Mouse (Mus musculus): ENCODE measurements at regions not wholly inside any gene's neighbourhood (a gene's known extent, or its start where the extent isn't known, plus 50 kb on each side); places are given as distances from the start of the nearest gene placed in this dataset.

DNA sequence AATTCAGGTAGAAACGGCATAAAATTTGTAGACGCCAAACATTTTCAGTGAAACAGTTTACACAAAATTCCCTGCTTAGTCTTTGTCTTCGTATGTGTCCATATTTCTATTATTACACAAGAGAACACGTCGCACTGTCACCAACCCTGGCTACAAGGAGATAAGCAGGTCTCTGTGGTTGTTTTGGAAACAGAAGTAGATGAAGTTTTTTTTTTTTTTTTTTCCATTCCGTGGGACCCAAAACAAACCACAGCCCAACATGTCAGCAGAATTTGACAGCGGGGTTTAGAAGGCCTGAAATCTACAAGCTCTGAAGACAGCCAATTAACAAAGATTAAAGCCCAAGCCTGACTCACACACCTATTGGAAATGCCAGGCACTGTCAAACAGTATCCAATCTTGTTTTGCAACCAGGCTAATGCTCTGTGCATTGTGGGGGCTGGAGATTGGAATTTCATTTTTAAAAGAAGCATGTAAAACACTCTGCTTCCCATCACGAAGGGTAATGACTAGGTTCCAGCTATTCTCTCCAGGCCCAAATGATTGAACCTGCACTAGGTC lies 428.5 kb upstream of the Btbd3 start:
- no peak for DNase-seq (ENCODE audit: low spot score in 2 of 2)

DNA sequence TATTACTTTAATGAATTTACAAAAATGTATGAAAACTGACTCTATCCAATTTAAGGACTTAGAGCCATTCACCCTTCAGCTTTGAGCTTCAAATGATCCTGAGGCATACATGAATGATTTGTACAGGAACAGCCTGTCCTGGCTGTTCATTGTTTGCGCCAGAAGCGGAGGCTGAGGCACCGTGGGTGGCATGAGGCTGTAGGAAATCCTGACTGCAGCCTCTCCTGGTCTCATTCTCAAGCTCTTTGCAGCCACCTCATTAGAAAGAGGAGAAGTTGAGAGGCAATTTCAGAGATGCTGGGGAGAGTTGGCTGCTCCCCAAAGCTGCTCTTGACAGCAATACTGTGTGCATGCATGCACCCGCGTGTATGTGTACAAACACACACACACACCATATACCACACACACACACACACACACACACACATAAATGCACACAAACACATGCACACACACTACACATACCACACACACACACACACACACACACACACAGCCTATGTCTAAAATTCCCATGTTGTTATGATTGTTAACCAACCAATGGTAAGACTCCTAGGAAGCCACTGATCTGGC lies 434.9 kb upstream of the Btbd3 start:
- DNase-seq (ENCODE audit: low spot score in 2 of 2), result peak; percentile 32 to 55

DNA sequence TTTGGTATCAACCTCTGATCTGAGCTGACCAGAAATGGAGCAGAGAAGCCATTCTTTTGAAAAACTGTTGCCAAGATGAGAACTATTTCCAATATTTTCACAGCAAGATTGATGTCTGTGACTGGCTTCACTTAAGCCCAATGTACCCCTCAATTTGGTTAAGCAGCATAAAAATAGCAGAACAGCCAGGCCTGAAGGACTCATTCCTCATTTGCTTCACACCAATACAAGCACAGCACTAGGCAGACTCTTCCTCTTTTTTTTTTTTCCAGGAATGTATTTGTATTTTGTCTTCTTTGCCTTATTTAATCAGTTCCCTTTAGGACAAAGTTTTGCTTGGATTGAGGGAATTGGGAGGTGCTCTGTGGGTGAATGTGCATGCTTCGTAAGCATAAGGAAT lies 441.4 kb upstream of the Btbd3 start:
- no peak for DNase-seq (ENCODE audit: low spot score in 2 of 2)

DNA sequence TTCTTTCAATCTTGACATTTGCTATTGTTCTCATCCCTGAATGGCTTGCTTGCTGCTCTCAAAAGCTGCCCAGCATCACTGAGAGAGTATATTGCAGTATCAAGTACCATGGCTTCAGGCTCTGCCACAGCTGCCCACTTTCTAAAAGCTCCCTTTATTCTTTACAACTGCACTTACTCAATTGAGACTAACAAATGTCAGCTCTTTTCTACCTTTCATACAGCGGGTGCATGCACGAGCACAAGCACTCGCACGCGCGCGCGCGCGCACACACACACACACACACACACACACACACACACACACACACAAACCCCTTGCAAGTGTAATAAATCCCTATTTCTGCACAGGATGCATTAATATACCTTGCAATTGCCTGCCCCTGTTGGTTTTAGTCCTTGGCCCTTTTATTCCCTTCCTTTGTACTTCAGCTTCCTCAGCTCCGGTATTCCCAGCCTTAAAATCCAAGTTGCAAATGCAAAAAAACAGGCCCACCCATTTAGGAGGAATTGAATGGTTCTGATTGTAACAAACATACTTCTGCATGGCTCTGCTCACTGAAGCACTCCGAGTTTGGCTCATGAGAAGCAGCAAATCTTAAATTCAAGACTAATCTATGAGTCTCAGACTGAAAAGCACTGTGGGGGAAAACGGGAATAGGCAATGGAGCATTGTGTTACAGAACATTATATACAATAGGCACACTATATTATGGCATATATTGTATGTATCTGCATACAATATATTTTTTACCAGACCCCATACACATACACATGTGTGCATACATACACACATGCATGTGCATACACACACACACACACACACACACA lies 447.7 kb upstream of the Btbd3 start:
- DNase-seq (ENCODE audit: low spot score in 2 of 2), result no peak

- no peak for DNase-seq (ENCODE audit: low spot score in 2 of 2)
Observed at GRCm38 (mm10) chr2:137807594-137808295, 448.6 kb upstream of the Btbd3 start.

- DNase-seq (ENCODE audit: low spot score in 2 of 2), result no peak
Observed at GRCm38 (mm10) chr2:137794841-137795240, 461.5 kb upstream of the Btbd3 start.

DNA sequence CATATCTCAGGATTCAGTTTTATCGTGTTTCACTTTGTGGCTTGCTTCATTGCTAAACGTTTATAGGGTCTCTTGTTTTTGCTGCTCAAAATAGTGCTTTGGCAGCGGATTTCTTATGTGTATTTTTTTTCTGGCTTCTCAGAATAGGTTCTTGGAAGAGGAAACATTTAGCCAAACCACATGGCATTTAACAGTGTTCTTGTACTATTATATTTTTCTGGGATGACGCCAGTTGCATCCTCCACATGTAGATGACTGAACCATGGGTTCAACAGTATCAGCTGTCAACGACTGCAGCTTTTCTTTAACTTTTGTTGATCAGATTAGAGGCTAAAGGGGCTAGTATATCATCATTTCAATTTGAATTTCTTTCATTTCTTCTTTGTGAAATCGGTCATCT lies 472.3 kb upstream of the Btbd3 start:
- DNase-seq (ENCODE audit: low spot score in 2 of 2), result no peak

DNA sequence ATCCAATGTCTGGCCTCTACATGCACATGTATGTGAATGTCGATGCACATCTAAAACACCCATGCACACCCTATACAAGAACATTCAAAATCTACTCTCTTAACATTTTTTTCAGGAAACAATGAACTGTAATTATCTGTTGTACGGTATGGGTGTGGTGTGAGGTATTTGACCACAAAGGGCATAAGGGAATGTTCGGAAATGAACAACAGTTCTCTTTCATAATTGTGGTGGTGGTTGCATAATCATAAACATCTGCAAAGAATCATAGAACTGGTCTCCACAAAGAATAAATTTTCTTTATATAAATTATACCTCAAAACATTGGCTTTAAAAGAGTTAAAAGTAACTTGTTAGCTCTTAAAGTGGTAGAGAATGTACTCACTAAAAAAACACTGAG lies 478.9 kb upstream of the Btbd3 start:
- DNase-seq (ENCODE audit: low spot score in 2 of 2), result no peak

- no peak for DNase-seq (ENCODE audit: low spot score in 2 of 2)
Observed at GRCm38 (mm10) chr2:137764785-137765184, 491.6 kb upstream of the Btbd3 start.

DNA sequence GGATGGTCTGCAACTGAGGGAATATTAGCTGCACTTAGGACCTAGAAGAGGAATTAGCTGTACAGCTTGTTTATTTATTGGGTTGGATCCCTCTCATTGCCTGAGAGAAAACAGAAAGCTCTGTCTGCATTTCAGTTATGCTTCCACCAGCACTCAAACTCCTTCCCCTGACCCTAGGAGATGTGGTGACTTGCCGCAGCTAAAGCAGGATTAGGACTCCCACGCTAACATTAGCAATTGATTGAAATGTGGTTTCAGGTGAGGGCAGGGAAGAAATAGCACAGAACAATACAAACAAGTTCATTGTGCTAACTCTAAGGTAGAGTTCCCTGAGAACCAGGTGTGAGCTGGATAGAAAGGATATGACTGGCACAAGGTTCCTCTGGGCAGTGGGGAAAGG lies 496.9 kb upstream of the Btbd3 start:
- DNase-seq (ENCODE audit: low spot score in 2 of 2), result no peak

DNA sequence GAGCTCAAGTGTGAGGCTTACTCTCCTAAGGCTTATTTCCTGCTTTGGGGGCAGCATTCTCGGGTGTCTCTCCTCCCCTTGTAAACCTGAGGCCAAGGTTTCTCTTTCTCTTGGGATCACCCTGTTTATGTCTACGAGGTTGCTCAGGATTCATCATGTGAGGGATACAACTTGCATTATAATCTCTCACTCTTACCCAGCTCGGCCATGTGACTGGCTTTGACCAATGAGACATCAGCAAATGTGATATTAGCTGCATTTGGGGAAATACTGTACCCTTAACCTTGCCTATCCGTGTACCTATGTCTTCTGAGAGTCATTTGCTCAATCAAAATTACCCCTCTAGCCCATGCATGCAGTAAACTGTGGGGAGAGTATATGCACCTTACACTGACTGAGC lies 498.0 kb upstream of the Btbd3 start:
- no peak for DNase-seq (ENCODE audit: low spot score in 2 of 2)

DNA sequence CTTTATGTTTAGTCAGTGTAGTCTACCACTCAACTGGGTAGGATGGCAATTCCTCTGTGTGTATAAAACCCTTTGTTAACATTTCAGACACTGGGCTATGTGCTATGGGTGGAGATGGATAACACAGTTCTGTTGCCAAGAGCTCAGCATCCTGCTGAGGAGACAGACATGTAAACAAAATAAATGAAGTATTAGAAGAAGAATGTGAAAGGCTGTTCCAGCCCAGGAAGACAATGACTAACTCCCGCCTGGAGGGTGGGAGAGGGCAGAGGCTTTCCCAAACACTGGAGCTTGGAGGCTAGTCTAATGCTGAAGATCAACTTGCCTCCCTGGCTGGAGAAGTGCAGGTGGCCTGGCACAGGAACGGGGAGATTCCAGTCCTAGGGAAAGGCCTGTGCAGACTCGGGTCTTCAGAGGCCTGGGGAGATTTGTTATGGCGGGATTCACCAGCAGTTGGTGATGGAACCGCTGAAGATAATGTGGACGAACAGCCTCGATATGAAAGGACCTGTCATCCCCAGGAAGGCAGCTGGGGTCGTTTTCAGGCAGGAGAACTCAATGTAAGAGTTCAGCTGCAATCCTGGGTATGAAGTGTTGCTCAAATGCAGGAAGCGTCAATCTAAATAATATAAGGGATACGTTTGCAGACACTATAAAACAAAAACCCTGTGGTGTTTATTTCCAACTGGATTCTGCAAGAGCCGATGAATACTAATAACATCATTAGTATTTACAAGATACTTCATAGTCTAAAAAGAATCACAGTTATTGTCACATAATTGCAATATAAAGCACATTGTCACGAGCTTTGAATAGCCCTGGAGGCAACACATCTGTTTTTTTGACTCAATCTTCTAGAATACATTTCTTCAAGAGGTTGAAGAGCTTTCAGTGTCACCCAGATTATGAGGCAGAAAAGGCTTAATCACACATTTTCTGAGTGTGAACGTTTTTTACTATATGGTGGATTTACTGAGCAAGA lies 498.8 kb upstream of the Btbd3 start:
- no peak for DNase-seq (ENCODE audit: low spot score in 2 of 2)

DNA sequence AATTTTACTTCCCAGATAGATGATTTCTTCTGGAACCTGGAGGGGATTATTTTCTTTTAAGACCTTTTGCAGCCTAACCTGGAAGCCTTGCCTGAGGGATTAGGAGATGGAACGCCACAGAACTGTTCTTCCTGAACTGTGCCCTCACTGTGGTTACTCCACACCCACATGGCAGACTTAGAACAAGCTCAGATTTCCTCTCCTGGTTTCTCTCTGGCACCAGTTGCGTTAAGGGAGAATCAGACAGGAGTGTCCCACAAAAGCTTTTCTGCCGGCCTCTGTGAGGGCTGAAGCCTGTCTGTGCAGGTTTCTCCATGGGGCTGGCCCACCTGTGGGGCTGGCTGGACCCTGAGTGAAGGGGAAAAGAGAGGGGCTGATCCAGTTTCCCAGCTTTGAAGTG lies 500.1 kb upstream of the Btbd3 start:
- DNase-seq (ENCODE audit: low spot score in 2 of 2), result no peak

- DNase-seq (ENCODE audit: low spot score in 2 of 2), result no peak
Observed at GRCm38 (mm10) chr2:137754481-137754880, 501.9 kb upstream of the Btbd3 start.

DNA sequence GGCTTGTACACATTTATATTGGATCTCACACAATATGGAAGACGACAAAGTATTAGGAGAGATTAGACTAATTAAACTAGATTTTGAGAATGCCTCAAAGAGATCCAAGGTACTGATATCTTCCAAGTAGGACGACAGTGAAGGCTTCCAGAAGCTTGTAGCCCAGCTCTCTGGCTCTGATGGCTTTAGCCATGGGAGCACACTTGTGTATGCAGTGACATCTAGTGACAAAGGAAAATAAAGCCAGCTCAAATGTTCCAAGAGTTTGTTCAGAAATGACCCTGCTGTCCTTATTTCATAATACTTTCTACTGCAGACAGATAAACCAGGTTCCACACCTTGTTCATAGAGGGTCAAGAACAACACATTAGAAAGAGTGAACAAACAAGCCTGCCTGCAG lies 524.0 kb upstream of the Btbd3 start:
- peak in 1 of 2 experiments; percentile 6 for DNase-seq (ENCODE audit: low spot score in 2 of 2)

DNA sequence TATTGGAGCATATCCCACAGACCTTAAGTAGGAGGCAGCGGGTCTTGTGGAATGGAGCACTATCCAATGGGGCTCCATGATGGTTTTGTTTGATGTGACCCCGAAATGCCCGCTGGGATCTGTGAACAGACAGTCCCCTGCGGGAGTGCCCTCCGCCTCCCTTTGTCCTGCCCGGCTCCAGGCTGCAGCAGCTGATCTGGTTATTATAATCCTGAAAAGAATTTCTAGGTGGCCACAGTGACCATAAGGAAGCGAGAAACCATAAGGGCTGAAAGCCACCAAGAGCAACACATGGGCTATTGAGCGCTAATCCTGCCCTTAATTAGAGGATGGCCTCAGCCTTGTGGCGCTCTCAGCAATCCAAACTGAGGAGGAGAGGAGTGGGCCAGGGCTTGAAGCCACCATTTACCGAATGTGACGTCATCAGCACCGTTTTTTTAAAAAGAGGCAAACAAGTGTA lies 525.9 kb upstream of the Btbd3 start:
- DNase-seq (ENCODE audit: low spot score in 2 of 2), result no peak

- DNase-seq (ENCODE audit: low spot score in 2 of 2), result peak; percentile 13 to 17
Observed at GRCm38 (mm10) chr2:137729871-137730270, 526.5 kb upstream of the Btbd3 start.

- DNase-seq (ENCODE audit: low spot score in 2 of 2), result no peak
Observed at GRCm38 (mm10) chr2:137729207-137729606, 527.2 kb upstream of the Btbd3 start.

DNA sequence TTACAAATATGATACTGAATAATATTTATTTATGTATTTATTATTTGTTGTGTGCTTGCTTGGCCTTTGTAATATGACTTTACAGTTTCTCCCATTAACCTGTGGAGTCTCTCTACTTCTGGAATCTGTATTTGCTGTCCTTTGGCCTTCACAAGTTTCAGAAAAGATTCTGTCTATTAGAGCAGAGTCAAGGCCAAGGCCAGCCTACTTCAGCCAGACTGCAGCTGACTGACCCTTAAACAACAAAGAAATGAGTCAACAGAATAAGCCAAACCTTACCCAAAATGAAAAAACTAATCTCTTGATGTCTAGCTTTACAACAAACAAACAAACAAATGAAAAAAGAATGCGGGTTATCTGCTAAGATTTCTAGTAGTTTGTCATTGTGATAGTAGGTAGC lies 532.7 kb upstream of the Btbd3 start:
- no peak for DNase-seq (ENCODE audit: low spot score in 2 of 2)

GRCm38 (mm10) chr2:137721767-137722424 lies 534.5 kb upstream of the Btbd3 start:
- no peak for DNase-seq (ENCODE audit: low spot score in 2 of 2)

Measured in left cerebral cortex, adult 18-20 months (tissue).